Mouse (Mus musculus) embryonic facial prominence, embryonic 14.5 days (tissue): Measurements from ENCODE around the gene 1700123O20Rik. TPM values are rescaled to one million over a fixed set of nuclear protein-coding genes. Genes with fewer than 3 reads are reported as not detected.
A peak's percentile ranks its signal among the peaks of the same experiment; 100 is the strongest.

Experiments
- ATAC-seq: fragments of 200-750 bp; cut with Nextera tagmentation; 2 replicates; pipeline ENCODE4 v1.8.0; 2017; ENCODE audit warnings: low read depth, moderate number of reproducible peaks, moderate TSS enrichment
- DNase-seq: peaks from one replicate; pipeline ENCODE4 v3.0.0-alpha.2; 2015; ENCODE audit warnings: low spot score
- H3K27ac ChIP-seq: fragments of 300-500 bp; sonication (generic); replicated peaks from 2 replicates; pipeline ENCODE4 v1.5.1; 2014; ENCODE audit warnings: low read depth, mild to moderate bottlenecking, low read length, moderate library complexity
- H3K27me3 ChIP-seq: fragments of 300-500 bp; sonication (generic); replicated peaks from 2 replicates; pipeline ENCODE4 v1.6.1; 2014; ENCODE audit warnings: low read length; ENCODE audit not compliant: control insufficient read depth, insufficient read depth
- H3K36me3 ChIP-seq: fragments of 300-500 bp; sonication (generic); 2 replicates; pipeline ENCODE4 v1.6.1; 2014; ENCODE audit warnings: low read length, mixed read lengths; ENCODE audit not compliant: control insufficient read depth, insufficient read depth
- H3K4me1 ChIP-seq: fragments of 300-500 bp; sonication (generic); 2 replicates; pipeline ENCODE4 v1.6.1; 2014; ENCODE audit warnings: antibody characterized with exemption, low read length; ENCODE audit not compliant: control insufficient read depth, insufficient read depth
- H3K4me2 ChIP-seq: fragments of 300-500 bp; sonication (generic); 2 replicates; pipeline ENCODE4 v1.6.1; 2014; ENCODE audit warnings: low read depth, mild to moderate bottlenecking, low read length, moderate library complexity, mixed read lengths
- H3K4me3 ChIP-seq: fragments of 300-500 bp; sonication (generic); 2 replicates; pipeline ENCODE4 v1.5.1; 2014; ENCODE audit warnings: low read depth, mild to moderate bottlenecking, low read length
- H3K9ac ChIP-seq: fragments of 300-500 bp; sonication (generic); 2 replicates; pipeline ENCODE4 v1.6.1; 2014; ENCODE audit warnings: low read depth, mild to moderate bottlenecking, low read length, moderate library complexity, mixed read lengths
- H3K9me3 ChIP-seq: fragments of 300-500 bp; sonication (generic); 2 replicates; pipeline ENCODE4 v1.6.1; 2016; ENCODE audit warnings: low read length; ENCODE audit not compliant: control insufficient read depth
- WGBS: fragments of 180-500 bp; shearing (Covaris S2); extraction: QIAGEN DNeasy Blood & Tissue Kit; methylation state at CpG from one replicate; pipeline ENCODE4 v1.1.7; 2014; 5-methylcytosine and 5-hydroxymethylcytosine counted together
- polyA plus RNA-seq: library from polyadenylated mRNA; unstranded; fragments of >200 nt; fragmentation: Nextera tagmentation; extraction: Ambion mirVana; gene quantifications from 2 replicates; pipeline ENCODE4 v1.2.1, GENCODE M21; 2014

1700123O20Rik gene
- polyA plus RNA-seq, 1 experiment from 2014 or later: 70.7 TPM

GRCm38 (mm10) chr14:54706589-54707320 lies 20.7 kb downstream of the 1700123O20Rik start:
- ATAC-seq (no peak), DNase-seq (no peak)
- no peaks in the 10 kb centered on the region for H3K36me3 ChIP-seq
- H3K4me2 ChIP-seq: no peak overlapping the region
- H3K27me3 ChIP-seq: no peaks in the 10 kb centered on the region
- H3K9ac ChIP-seq: no peak overlapping the region
- no peak overlapping the region for H3K4me3 ChIP-seq
- H3K4me1 ChIP-seq: no peaks in the 10 kb centered on the region
- H3K9me3 ChIP-seq: no peaks in the 10 kb centered on the region
- 50% methylated on average over 17 of the region's 17 CpGs for WGBS
- no peak overlapping the region for H3K27ac ChIP-seq

DNA sequence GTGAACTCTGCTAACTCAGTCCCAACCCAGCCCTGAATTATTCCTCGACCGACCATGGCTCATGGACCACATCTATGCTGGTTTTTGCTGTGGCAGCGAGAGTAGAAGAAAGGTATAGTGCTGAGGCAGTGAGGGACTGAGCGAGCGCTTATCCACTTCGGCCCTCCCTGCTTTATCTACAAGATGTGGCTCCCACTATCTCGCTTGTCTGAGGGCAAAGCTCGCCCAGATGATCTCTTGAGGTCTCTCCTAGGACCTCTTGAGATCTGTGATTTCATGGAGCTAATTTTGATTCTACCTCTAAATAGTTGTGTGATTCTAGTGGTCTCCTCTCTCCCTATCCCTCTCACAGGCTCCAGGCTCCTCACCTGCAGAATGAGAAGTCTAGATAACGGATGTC lies 23.0 kb downstream of the 1700123O20Rik start:
- no peak overlapping the region for H3K9ac ChIP-seq
- 83% methylated on average over 9 of the region's 9 CpGs for WGBS
- H3K9me3 ChIP-seq: no peaks in the 10 kb centered on the region
- no peaks in the 10 kb centered on the region for H3K27me3 ChIP-seq
- ATAC-seq: no peak
- no peaks in the 10 kb centered on the region for H3K4me1 ChIP-seq
- no peak overlapping the region for H3K27ac ChIP-seq
- no peak for DNase-seq
- H3K36me3 ChIP-seq: no peaks in the 10 kb centered on the region
- H3K4me3 ChIP-seq: no peak overlapping the region
- H3K4me2 ChIP-seq: no peak overlapping the region

GRCm38 (mm10) chr14:54712074-54712473 lies 26.1 kb downstream of the 1700123O20Rik start, which contains the start of gene Cebpe:
Gene Cebpe, minus strand, starts transcription at chr14:54712174.
- Histone ChIP-seq H3K36me3 (no peaks in the 10 kb centered on the region), H3K27me3 (no peaks in the 10 kb centered on the region), H3K9me3 (no peaks in the 10 kb centered on the region), H3K4me2 (no peak within 1 kb of the TSS), H3K4me1 (peaks cover 5% of the 10 kb centered on the region; the same call in 1 of the 2 replicates), H3K9ac (no peak within 1 kb of the TSS), H3K27ac (no peak within 1 kb of the TSS), H3K4me3 (no peak within 1 kb of the TSS)
- 83% methylated on average over 7 of the region's 7 CpGs for WGBS
- ATAC-seq (no peak), DNase-seq (no peak)

- Histone ChIP-seq H3K36me3 (no peaks in the 10 kb centered on the region), H3K4me1 (peaks cover 5% of the 10 kb centered on the region; the same call in 1 of the 2 replicates), H3K27me3 (no peaks in the 10 kb centered on the region), H3K27ac (no peak overlapping the region), H3K9me3 (no peaks in the 10 kb centered on the region), H3K9ac (no peak overlapping the region), H3K4me3 (no peak overlapping the region), H3K4me2 (no peak overlapping the region)
- WGBS: 48% methylated on average over 8 of the region's 8 CpGs
- DNase-seq (no peak), ATAC-seq (no peak)
Observed at GRCm38 (mm10) chr14:54712861-54713260, 26.8 kb downstream of the 1700123O20Rik start.

- Histone ChIP-seq H3K27me3 (no peaks in the 10 kb centered on the region), H3K4me3 (peak overlapping the region; percentile 33), H3K4me2 (peak overlapping the region; percentile 57), H3K4me1 (peaks cover 5% of the 10 kb centered on the region; the same call in 1 of the 2 replicates), H3K36me3 (no peaks in the 10 kb centered on the region), H3K27ac (no peak overlapping the region), H3K9ac (peak overlapping the region; percentile 41; the same call in 1 of the 2 replicates), H3K9me3 (no peaks in the 10 kb centered on the region)
- ATAC-seq (peak; percentile 35; the same call in 1 of the 2 replicates), DNase-seq (peak; percentile 85)
- under 1% methylated on average over 13 of the region's 13 CpGs for WGBS
Observed at GRCm38 (mm10) chr14:54714121-54714520, 28.1 kb downstream of the 1700123O20Rik start.

- Histone ChIP-seq H3K27ac (no peak overlapping the region), H3K4me1 (peaks cover 5% of the 10 kb centered on the region; the same call in 1 of the 2 replicates), H3K4me2 (peak overlapping the region; percentile 57), H3K9me3 (no peaks in the 10 kb centered on the region), H3K36me3 (no peaks in the 10 kb centered on the region), H3K27me3 (no peaks in the 10 kb centered on the region), H3K9ac (peak overlapping the region; percentile 41), H3K4me3 (peak overlapping the region; percentile 33)
- ATAC-seq (peak; percentile 58; the same call in 1 of the 2 replicates), DNase-seq (peak; percentile 15)
- 2% methylated on average over 15 of the region's 15 CpGs for WGBS
Observed at GRCm38 (mm10) chr14:54714617-54715081, 28.6 kb downstream of the 1700123O20Rik start.

GRCm38 (mm10) chr14:54715402-54715801 lies 29.4 kb downstream of the 1700123O20Rik start:
- Histone ChIP-seq H3K9me3 (no peaks in the 10 kb centered on the region), H3K4me1 (peaks cover 5% of the 10 kb centered on the region; the same call in 1 of the 2 replicates), H3K4me3 (no peak overlapping the region), H3K36me3 (no peaks in the 10 kb centered on the region), H3K9ac (no peak overlapping the region), H3K27me3 (no peaks in the 10 kb centered on the region), H3K4me2 (no peak overlapping the region), H3K27ac (no peak overlapping the region)
- WGBS: 44% methylated on average over 1 of the region's 1 CpGs
- DNase-seq (no peak), ATAC-seq (no peak)

- H3K4me2 ChIP-seq: no peak overlapping the region
- H3K36me3 ChIP-seq: no peaks in the 10 kb centered on the region
- ATAC-seq (no peak), DNase-seq (no peak)
- no peak overlapping the region for H3K4me3 ChIP-seq
- no peak overlapping the region for H3K27ac ChIP-seq
- no peaks in the 10 kb centered on the region for H3K27me3 ChIP-seq
- no peaks in the 10 kb centered on the region for H3K9me3 ChIP-seq
- no peak overlapping the region for H3K9ac ChIP-seq
- 90% methylated on average over 11 of the region's 11 CpGs for WGBS
- H3K4me1 ChIP-seq: no peaks in the 10 kb centered on the region
Observed at GRCm38 (mm10) chr14:54720041-54720440, 34.0 kb downstream of the 1700123O20Rik start.
